Comparison of ENCODE assay signal across 19 mouse cellular contexts in genomic region chr11:51782721-51783120, GRCm38 (mm10). TPM values are rescaled to one million over a fixed set of nuclear protein-coding genes. Genes with fewer than 3 reads are reported as not detected.
DNase-seq lines count a peak whose midpoint lies in the region; TF ChIP-seq lines count a peak whose summit lies in the region.
"Had no signal": no experiment of that assay in that cellular context is flagged by ENCODE, and none has a peak within 500 bp of the region (broad histone marks: within the 10 kb centered on the region; RNA-seq: fewer than 3 reads in every experiment).

No protein-coding gene starts in this region.

- DNase-seq in adrenal gland, adult (ENCODE audit: inconsistent age in 2 of 2, low spot score in 1 of 2) = peak; percentile 54 to 77
- DNase-seq in adrenal gland, postnatal 4 days (ENCODE audit: low spot score in 2 of 2) = no peak
- DNase-seq in adrenal gland, adult 2 months = peak; percentile 40
- no peak for DNase-seq in adrenal gland, postnatal 14 days
- DNase-seq in adrenal gland, postnatal 36 days = peak; percentile 15 to 17
- DNase-seq in adrenal gland, adult 8-10 months = no peak
- DNase-seq in gastrocnemius, adult 2 months = no peak
- no peak for DNase-seq in gastrocnemius, adult 18-20 months (ENCODE audit: low spot score)
- DNase-seq: adrenal gland, postnatal 10 days; adrenal gland, postnatal 25 days; B cell, adult 2 months; cerebellum, adult 11 months; cerebellum, adult 11-12 months; cerebellum, adult 18-20 months; cerebellum, adult 2 months; cerebellum, adult 8-10 months; cerebellum, adult 9-10 months; cerebellum, adult 9-11 months; cerebellum, postnatal 10 days had no signal

- H3K27ac ChIP-seq in gastrocnemius, adult 2 months = peak overlapping the region; percentile 46

- no peak for TF ChIP-seq CTCF in gastrocnemius, adult 2 months (IDR thresholded peaks at IDR 0.05)

- intact Hi-C loops in gastrocnemius, adult 2 months (cut with DNase I) = no loop called here

- no peak overlapping the region for H3K4me3 ChIP-seq in gastrocnemius, adult 2 months

RNA-seq across cellular contexts. Expression of gene Sar1b, which starts 19.2 kb away (rescaled TPM):
- total RNA-seq in adrenal gland, postnatal 4 days (2021) = 10 to 100 TPM; 68.7 to 79.2 TPM
- total RNA-seq in adrenal gland, adult 2 months (2021) = 100 to 1,000 TPM in 1 of 2 experiments, 10 to 100 TPM in 1; 97.8 to 121 TPM
- 5.7 and 6.6 TPM in 2 replicates for polyA plus RNA-seq in adrenal gland, adult 2 months (2012; rRNA removed)
- total RNA-seq in adrenal gland, postnatal 14 days (2021) = 95.1 and 99.2 TPM in 2 replicates
- 100 to 1,000 TPM in 1 of 2 experiments, 10 to 100 TPM in 1; 95.5 to 112 TPM for total RNA-seq in adrenal gland, postnatal 36 days (2021)
- total RNA-seq in adrenal gland, adult 8-10 months (2022) = 100 to 1,000 TPM in 2 of 4 experiments, 10 to 100 TPM in 2; 96.3 to 116 (median 101) TPM
- total RNA-seq in gastrocnemius, adult 2 months (2021) = 100 to 1,000 TPM; 439 to 509 TPM
- total RNA-seq in gastrocnemius, adult 18-20 months (2021) = 100 to 1,000 TPM; 433 to 496 TPM

RNA-seq across cellular contexts. Expression of gene Sec24a, which starts 19.3 kb away (rescaled TPM):
- 10 to 100 TPM; 31.8 to 33.1 TPM for total RNA-seq in adrenal gland, postnatal 4 days (2021)
- 10 to 100 TPM; 25.2 to 56.7 TPM for total RNA-seq in adrenal gland, adult 2 months (2021)
- 21.7 and 26.6 TPM in 2 replicates for polyA plus RNA-seq in adrenal gland, adult 2 months (2012; rRNA removed)
- 31.7 and 37.9 TPM in 2 replicates for total RNA-seq in adrenal gland, postnatal 14 days (2021)
- 10 to 100 TPM; 33.9 to 34.9 TPM for total RNA-seq in adrenal gland, postnatal 36 days (2021)
- 10 to 100 TPM; 33.6 to 38.5 (median 37.4) TPM for total RNA-seq in adrenal gland, adult 8-10 months (2022)
- 10 to 100 TPM; 41.1 to 56.0 TPM for total RNA-seq in gastrocnemius, adult 2 months (2021)
- 10 to 100 TPM; 32.4 to 42.5 TPM for total RNA-seq in gastrocnemius, adult 18-20 months (2021)

Comparison
In these comparisons a context has a peak if more than half of its experiments do, and no peak if none do; other contexts are left out.
1. DNase-seq: peak in adrenal gland, adult (2 of 2), adrenal gland, adult 2 months (single experiment) and adrenal gland, postnatal 36 days (2 of 2); none in adrenal gland, postnatal 4 days (0 of 2), adrenal gland, postnatal 14 days (single experiment), adrenal gland, adult 8-10 months (single experiment), gastrocnemius, adult 2 months (single experiment) and gastrocnemius, adult 18-20 months (single experiment).